Mouse (Mus musculus) kidney, postnatal 0 days (tissue): ENCODE data around the gene Nefh. TPM values are rescaled to one million over a fixed set of nuclear protein-coding genes. Genes with fewer than 3 reads are reported as not detected.

ENCODE experiments used
- ATAC-seq: fragments of 200-750 bp; cut with Nextera tagmentation; replicated peaks from 2 replicates; pipeline ENCODE4 v1.8.0; 2017; ENCODE audit warnings: low read depth, moderate number of reproducible peaks, moderate TSS enrichment, moderate library complexity; ENCODE audit not compliant: low FRiP score
- DNase-seq: peaks from one replicate; pipeline ENCODE4 v3.0.0-alpha.2; 2016; ENCODE audit warnings: low spot score
- H3K27ac ChIP-seq: fragments of 300-500 bp; sonication (generic); 2 replicates; pipeline ENCODE4 v1.5.1; 2014; ENCODE audit warnings: mild to moderate bottlenecking
- H3K27me3 ChIP-seq: fragments of 300-500 bp; sonication (generic); 2 replicates; pipeline ENCODE4 v1.6.1; 2014; ENCODE audit warnings: low read length, mixed read lengths; ENCODE audit not compliant: insufficient read depth
- H3K36me3 ChIP-seq: fragments of 300-500 bp; sonication (generic); 2 replicates; pipeline ENCODE4 v1.6.1; 2014; ENCODE audit warnings: low read length, mixed read lengths; ENCODE audit not compliant: insufficient read depth
- H3K4me1 ChIP-seq: fragments of 300-500 bp; sonication (generic); replicated peaks from 2 replicates; pipeline ENCODE4 v1.6.1; 2014; ENCODE audit warnings: antibody characterized with exemption, low read length, mixed read lengths; ENCODE audit not compliant: insufficient read depth
- H3K4me2 ChIP-seq: fragments of 300-500 bp; sonication (generic); 2 replicates; pipeline ENCODE4 v1.6.1; 2014; ENCODE audit warnings: mild to moderate bottlenecking, low read length, moderate library complexity, mixed read lengths
- H3K4me3 ChIP-seq: fragments of 300-500 bp; sonication (generic); replicated peaks from 2 replicates; pipeline ENCODE4 v1.5.1; 2014; ENCODE audit warnings: low read depth, low read length
- H3K9ac ChIP-seq: fragments of 300-500 bp; sonication (generic); 2 replicates; pipeline ENCODE4 v1.6.1; 2014; ENCODE audit warnings: low read depth, low read length
- H3K9me3 ChIP-seq: fragments of 300-500 bp; sonication (generic); replicated peaks from 2 replicates; pipeline ENCODE4 v1.6.1; 2016; ENCODE audit warnings: low read length, inconsistent platforms, mixed read lengths
- CTCF ChIP-seq: IDR thresholded peaks from 2 replicates; pipeline ENCODE4 v1.5.1; 2016; ENCODE audit warnings: antibody characterized with exemption, low read depth, mild to moderate bottlenecking, moderate library complexity
- WGBS: fragments of 180-500 bp; shearing (Covaris S2); extraction: QIAGEN DNeasy Blood & Tissue Kit; methylation state at CpG from one replicate; pipeline ENCODE4 v1.1.7; 2014; 5-methylcytosine and 5-hydroxymethylcytosine counted together
- microRNA-seq: library from miRNA; unstranded; fragments of <30 nt; microRNA quantifications from one replicate; pipeline ENCODE4, GENCODE M21; 2016
- polyA plus RNA-seq: library from polyadenylated mRNA; unstranded; fragments of >200 nt; fragmentation: Nextera tagmentation; extraction: Ambion mirVana; gene quantifications from 2 replicates; pipeline ENCODE4 v1.2.1, GENCODE M21; 2015

The Nefh gene
- polyA plus RNA-seq, 1 experiment from 2014 or later: 0.11 TPM

DNA sequence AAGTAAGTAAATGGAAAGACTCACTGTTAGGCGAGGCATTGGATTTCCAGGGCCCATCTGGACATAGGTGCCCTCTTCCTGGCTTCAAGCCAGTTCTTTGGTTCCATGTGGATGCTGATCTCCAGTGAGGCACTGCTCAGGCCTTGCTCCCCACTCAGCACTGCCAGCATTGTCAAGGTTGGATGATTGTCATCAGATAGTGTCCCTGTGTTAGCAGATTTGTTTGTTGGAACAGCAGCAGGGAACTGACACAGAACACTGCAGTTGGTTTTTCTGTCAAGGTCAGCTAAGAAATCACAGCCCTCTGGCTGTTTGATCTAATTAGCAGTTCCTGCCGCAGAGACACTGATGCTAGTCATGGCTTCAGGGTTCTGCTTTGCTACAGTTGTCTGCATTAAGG is 26.6 kb downstream of the Nefh start:
- 0 out of 2 replicates have a peak, but pooled peaks have one; percentile 25 for ATAC-seq

DNA sequence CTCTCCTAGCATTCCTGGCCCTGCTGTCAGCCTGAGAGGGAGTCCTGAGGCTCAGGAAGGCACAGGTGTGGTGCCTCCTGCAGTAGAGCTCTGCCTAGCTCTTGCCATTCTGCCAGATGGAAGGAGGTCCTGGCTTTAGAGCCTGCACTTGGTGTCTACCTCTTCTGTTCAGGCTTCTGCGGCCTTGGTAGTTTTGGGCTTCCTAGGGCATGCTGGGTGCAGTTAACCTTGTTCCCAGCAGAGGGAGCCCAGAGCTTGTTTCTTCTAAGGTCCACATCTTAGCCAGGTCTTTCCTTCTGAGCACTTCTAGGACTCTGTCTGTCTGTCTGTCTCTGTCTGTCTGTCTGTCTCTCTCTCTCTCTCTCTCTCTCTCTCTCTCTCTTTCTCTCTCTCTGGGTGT is 31.8 kb downstream of the Nefh start:
- H3K36me3 ChIP-seq: peaks cover 44% of the 10 kb centered on the region

More for the DNA sequence above, 26.6 kb downstream of the Nefh start:
- Histone ChIP-seq H3K9me3 (no peaks in the 10 kb centered on the region), H3K36me3 (peaks cover 47% of the 10 kb centered on the region), H3K4me1 (no peaks in the 10 kb centered on the region), H3K9ac (no peak overlapping the region), H3K4me3 (no peak overlapping the region), H3K27me3 (no peaks in the 10 kb centered on the region), H3K4me2 (no peak overlapping the region), H3K27ac (no peak overlapping the region)
- DNase-seq: no peak
- TF ChIP-seq CTCF: no peak
- 76% methylated on average over 2 of the region's 2 CpGs for WGBS

DNA sequence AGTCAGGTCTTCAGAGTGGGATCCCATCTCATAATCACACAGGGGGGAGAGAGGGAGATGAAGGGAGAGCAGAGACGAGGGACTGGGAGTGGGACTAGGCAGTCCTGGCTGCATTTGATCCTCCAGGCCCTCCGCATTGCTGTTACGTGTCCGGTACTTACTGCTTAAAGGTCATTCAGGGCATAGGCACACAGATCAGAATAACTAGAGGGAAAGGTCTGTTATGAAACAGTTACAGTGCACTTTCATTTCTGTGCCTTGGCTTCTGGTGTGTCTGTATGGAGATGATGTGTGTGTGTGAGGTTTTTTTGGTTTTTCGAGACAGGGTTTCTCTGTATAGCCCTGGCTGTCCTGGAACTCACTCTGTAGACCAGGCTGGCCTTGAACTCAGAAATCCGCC is 41.6 kb downstream of the Nefh start:
- H3K27me3 ChIP-seq: no peaks in the 10 kb centered on the region
- no peak for TF ChIP-seq CTCF
- no peak overlapping the region for H3K4me2 ChIP-seq
- H3K36me3 ChIP-seq: peaks cover 30% of the 10 kb centered on the region
- no peak for DNase-seq
- 90% methylated on average over 6 of the region's 6 CpGs for WGBS
- H3K9ac ChIP-seq: no peak overlapping the region
- no peak overlapping the region for H3K27ac ChIP-seq
- no peaks in the 10 kb centered on the region for H3K9me3 ChIP-seq
- H3K4me3 ChIP-seq: no peak overlapping the region
- H3K4me1 ChIP-seq: no peaks in the 10 kb centered on the region
- no peak for ATAC-seq

More for the DNA sequence above, 31.8 kb downstream of the Nefh start:
- Histone ChIP-seq H3K4me3 (no peak overlapping the region), H3K9me3 (no peaks in the 10 kb centered on the region), H3K27ac (no peak overlapping the region), H3K4me1 (no peaks in the 10 kb centered on the region), H3K4me2 (no peak overlapping the region), H3K27me3 (no peaks in the 10 kb centered on the region), H3K9ac (no peak overlapping the region)
- DNase-seq (peak; percentile 78), ATAC-seq (no peak)
- TF ChIP-seq CTCF: peak; percentile 80
- WGBS: 57% methylated on average over 1 of the region's 1 CpGs

DNA sequence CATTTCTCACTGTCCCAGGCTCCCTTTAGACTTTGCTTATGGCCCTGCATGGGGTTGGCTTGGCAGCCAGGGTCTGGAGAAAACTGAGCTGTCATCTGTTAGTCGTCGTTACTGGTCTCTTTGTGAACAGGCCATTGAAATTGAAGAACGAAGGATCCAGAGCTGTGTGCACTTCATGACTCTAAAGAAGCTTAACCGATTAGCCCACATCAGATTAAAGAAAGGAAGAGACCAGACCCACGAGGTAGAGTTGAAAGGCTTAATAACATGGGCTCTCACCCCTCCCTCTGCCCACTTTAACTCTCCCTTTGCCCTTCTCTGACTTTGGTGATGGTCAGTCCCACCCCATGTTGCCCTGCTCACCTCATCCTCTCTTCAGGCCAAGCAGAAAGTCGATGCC is 45.9 kb downstream of the Nefh start:
- peaks cover 25% of the 10 kb centered on the region for H3K36me3 ChIP-seq
- H3K9ac ChIP-seq: no peak overlapping the region
- no peaks in the 10 kb centered on the region for H3K9me3 ChIP-seq
- H3K4me2 ChIP-seq: no peak overlapping the region
- 91% methylated on average over 6 of the region's 6 CpGs for WGBS
- no peak overlapping the region for H3K27ac ChIP-seq
- ATAC-seq: no peak
- TF ChIP-seq CTCF: no peak
- DNase-seq: no peak
- no peak overlapping the region for H3K4me3 ChIP-seq
- no peaks in the 10 kb centered on the region for H3K27me3 ChIP-seq
- no peaks in the 10 kb centered on the region for H3K4me1 ChIP-seq

DNA sequence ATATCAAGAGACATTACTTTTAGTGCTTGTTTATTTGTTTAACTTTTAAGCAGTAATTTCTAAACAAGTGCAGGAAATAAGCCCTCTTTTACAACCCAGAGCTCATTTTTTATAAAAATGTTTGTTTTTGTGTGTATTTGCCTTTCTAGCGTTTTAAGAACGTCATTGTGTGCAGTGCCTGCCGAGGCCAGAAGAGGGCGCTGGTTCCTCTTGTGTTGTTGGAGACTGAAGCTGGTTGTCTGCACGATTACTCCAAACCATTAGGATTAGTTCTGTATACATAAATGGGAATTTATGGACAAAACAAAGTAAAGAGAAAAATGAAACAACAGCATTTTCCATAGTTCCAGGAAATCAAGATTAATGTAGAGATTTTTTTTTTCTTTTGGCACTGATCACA is 47.4 kb downstream of the Nefh start:
- Histone ChIP-seq H3K9me3 (no peaks in the 10 kb centered on the region), H3K27me3 (no peaks in the 10 kb centered on the region), H3K4me2 (no peak overlapping the region), H3K36me3 (peaks cover 20% of the 10 kb centered on the region), H3K4me1 (peaks cover 5% of the 10 kb centered on the region), H3K27ac (no peak overlapping the region), H3K9ac (no peak overlapping the region), H3K4me3 (no peak overlapping the region)
- DNase-seq (no peak), ATAC-seq (no peak)
- WGBS: 73% methylated on average over 5 of the region's 5 CpGs
- TF ChIP-seq CTCF: peak; percentile 61

DNA sequence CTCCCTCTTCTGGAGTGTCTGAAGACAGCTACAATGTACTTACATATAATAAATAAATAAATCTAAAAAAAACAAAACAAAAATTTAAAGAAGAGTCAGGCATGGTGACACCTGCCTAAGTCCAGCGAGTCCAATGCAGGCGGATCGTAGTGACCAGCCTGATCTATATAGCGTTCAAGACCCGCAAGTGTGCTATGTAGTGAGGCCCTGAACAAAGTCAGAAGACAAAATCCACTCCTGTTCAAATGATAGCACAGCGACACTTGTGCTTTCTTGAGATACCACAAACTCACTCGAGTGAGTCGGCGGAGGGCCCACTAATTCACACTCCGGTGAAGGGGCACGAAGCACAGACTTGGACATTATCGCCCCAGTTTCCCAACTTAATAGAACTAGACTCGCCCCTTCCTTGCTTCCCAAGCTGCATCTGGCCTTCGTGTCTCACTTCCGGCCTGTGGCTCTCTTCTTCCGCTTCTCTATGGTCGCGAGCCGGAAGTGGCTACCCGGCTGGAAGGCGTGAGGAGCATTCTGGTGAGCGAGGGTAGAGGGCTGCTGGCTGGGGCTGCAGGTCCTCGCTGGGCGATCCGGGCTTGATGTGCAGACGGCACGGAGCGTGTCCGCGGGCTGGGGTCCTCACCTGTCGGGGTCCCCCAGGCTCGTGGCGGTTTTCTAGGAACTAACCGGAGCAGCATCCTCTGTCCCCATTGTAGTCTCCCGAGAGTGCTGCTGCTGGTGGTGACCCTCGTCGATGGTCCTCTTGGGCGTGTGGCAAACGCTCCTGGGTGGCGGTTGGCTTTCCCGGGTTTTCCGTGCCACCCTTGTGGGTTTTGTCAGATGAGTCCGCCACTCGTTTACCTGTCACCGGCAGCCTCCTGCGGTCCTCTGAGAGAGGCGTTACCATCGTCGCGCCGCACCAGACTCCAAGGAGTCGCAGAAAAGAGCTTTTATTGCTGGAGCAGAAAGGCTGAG is 52.7 kb downstream of the Nefh start, which contains the start of gene Thoc5:
TSS of gene Thoc5 (plus strand) at position 473 of the 969 bp plus-strand sequence.
- peak within 1 kb of the TSS; percentile 77 for H3K4me2 ChIP-seq
- H3K27ac ChIP-seq: peak within 1 kb of the TSS; percentile 80
- WGBS: 3% methylated on average over 52 of the region's 52 CpGs
- no peaks in the 10 kb centered on the region for H3K9me3 ChIP-seq
- ATAC-seq (peak; percentile 85), DNase-seq (peak; percentile 95)
- TF ChIP-seq CTCF: no peak
- 0 out of 2 replicates have a peak, but pooled peaks cover 8% of the 10 kb centered on the region for H3K36me3 ChIP-seq
- H3K4me1 ChIP-seq: peaks cover 5% of the 10 kb centered on the region
- no peaks in the 10 kb centered on the region for H3K27me3 ChIP-seq
- peak within 1 kb of the TSS; percentile 76 for H3K9ac ChIP-seq
- H3K4me3 ChIP-seq: peak within 1 kb of the TSS; percentile 78

Small RNA genes within 50 kb of the gene (microRNA-seq; reads per million reads assigned to microRNA genes)
- gene Mir6918: not detected

Other genes starting within 250 kb of the Nefh start
- gene Uqcr10, start 243.7 kb downstream of the Nefh start, polyA plus RNA-seq: 1,603 and 1,802 TPM in 2 replicates
- 76.3 and 81.7 TPM in 2 replicates for gene Zmat5, start 243.4 kb downstream of the Nefh start, polyA plus RNA-seq
- 0.08 and 0.09 TPM in 2 replicates for gene Cabp7, start 201.3 kb downstream of the Nefh start, polyA plus RNA-seq
- 33.3 and 35.6 TPM in 2 replicates for gene Nf2, start 98.5 kb downstream of the Nefh start, polyA plus RNA-seq
- gene Nipsnap1, start 74.1 kb downstream of the Nefh start, polyA plus RNA-seq: 82.0 and 90.8 TPM in 2 replicates
- 27.3 and 29.8 TPM in 2 replicates for gene Thoc5, start 52.7 kb downstream of the Nefh start, polyA plus RNA-seq
- gene Ap1b1, start 38.8 kb upstream of the Nefh start, polyA plus RNA-seq: 54.5 and 61.6 TPM in 2 replicates
- 1.9 and 2.7 TPM in 2 replicates for gene Rasl10a, start 110.1 kb upstream of the Nefh start, polyA plus RNA-seq
- gene Gas2l1, start 117.3 kb upstream of the Nefh start, polyA plus RNA-seq: 27.2 and 30.3 TPM in 2 replicates
- 26.8 and 28.3 TPM in 2 replicates for gene Rhbdd3, start 150.9 kb upstream of the Nefh start, polyA plus RNA-seq
- gene Ewsr1, start 151.2 kb upstream of the Nefh start, polyA plus RNA-seq: 477 and 504 TPM in 2 replicates
- 174 and 180 TPM in 2 replicates for gene Emid1, start 204.2 kb upstream of the Nefh start, polyA plus RNA-seq